Mouse (Mus musculus): ENCODE measurements around the gene Slc39a3.

The Slc39a3 gene

DNA sequence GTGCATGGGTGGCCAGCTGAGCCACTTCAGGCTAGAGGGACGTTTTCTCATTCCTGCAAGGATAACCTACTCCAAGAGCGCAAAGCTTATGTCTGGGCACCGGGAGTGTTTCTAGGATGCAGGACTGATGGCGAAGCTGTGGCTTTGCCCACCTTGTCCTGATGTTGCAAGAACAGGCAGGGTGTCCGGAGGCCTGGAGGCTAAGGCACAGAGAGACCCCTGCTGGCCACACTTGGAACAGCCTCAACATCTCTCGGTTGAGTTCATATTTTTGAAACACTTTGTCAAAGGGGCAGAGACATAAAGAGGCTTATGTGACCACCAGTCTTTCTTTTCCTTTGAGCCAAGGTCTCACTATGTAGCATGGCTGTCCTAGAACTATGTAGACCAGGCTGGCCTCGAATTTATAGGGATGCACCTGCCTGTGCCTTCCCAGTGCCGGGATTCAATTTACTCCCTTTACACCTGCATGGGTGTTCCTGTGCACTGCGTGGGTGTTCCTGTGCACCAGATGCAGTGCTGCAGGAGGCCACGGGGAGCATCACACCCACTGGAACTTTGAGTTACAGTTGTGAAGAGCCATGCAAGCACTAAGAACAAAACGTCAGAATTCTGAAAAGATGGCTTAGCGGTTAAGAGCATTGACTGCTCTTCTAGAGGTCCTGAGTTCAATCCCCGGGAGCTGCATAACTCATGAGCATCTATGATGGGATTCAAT is 4.4 kb upstream of the Slc39a3 start:
- DNase-seq, result peak; percentile 68

DNA sequence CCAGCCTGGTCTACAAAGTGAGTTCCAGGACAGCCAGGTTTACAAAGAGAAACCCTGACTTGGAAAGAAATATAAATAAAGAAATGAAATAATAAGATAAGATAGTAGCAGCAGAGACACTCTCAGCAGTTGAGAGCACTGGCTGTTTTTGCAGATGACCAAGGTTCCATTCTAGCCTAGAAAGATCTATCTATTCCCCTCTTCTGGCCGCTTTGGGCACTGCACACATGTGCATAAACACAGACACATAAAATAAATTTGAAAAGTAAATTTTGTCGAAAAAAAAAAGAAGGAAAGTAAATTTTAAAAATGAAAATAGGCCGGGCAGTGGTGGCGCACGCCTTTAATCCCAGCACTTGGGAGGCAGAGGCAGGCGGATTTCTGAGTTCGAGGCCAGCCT is 975 bp downstream of the Slc39a3 start:
- no peak for DNase-seq

DNA sequence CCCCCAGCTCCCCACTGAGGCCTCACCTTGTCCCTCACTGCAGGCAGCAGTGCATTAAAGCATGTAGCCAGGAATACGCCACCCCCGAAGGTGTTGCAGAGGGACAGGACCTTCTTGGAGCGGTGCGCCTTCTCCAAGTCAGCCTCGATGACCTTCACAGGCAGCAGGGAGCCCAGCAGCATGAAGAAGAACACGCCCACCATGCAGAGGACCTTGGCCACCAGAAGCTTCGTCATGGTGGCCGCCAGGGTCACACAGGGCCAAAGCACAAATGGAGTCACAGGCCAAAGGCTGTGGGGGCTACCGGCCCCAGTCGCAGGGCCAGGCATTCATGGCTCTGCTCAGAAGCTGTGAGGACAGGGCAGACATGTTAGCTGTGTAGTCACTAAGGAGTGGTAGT is 3.6 kb downstream of the Slc39a3 start:
- DNase-seq, result no peak

DNA sequence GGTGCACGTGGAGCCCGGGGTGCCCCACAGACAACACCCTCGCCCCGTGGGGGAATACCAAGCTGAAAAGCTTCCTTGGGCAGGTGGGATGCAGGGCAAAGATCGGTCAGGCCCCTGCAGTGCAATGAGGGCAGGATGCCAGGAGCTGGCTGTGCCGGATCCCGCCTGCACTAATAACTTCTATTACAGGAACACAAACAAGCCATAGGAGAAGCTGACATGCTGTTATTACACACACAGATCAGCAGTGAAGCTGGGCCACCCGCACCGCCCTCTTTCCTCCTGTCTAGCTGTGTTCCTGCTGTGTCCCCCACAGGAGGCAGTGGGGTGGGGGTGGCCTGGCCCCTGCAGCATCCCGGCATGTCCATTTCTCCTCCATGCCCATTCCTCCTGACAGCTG is 8.2 kb downstream of the Slc39a3 start:
- DNase-seq, result no peak

DNA sequence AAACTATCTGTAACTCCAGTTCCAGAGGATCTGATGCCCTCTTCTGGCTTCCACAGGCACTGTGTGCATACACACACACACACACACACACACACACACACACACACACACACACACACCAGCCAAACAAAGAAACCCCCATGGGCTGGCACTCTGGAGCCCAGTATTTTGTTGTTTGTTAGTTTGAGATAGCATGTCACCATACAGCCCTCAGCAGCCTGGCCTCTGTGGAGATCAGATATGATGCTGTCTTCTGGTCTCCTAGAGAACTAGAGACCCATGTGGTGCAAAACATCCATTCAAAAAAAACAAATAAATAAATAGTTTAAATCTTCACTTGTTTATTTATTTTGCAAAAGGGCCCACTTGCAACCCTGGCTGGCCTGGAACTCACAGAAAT is 9.0 kb downstream of the Slc39a3 start:
- no peak for DNase-seq

DNA sequence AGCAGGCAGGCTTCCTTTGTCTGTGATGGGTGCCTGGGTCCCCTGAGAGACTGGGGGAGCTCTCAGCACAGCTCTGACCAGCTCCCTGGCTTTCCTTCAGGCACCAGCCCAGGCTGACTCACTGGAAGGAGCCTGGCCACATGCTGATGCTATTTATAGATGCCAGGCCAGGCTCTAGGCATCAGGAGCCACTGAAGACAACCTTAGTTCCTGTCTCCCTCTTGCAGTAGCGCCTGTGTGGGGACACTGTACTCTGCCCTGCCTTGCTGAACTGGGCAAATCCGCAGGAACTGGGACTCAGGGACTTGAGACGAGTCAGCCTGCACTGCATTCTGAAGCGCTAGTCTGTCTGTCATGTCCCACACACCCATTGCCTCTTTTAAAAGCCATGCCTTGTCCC is 9.9 kb downstream of the Slc39a3 start:
- DNase-seq, result peak; percentile 51

DNA sequence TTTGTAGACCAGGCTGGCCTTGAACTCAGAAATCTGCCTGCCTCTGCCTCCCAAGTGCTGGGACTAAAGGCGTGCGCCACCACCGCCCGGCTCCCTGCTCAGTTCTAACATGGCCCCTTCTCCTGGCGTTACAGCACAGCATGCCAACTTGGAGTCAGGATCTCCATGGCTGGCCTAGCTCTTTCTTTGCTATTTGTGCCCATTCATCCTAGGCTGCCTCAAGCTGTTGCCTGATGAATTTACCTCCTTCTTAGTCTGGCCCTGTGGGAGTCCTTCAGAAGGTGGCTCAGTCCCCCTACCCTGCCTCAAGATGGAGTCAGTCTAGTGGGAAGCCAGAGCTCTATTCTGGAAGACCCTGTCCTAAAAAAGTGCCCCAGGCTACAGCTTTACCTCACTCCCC is 10.4 kb downstream of the Slc39a3 start:
- no peak for DNase-seq

DNA sequence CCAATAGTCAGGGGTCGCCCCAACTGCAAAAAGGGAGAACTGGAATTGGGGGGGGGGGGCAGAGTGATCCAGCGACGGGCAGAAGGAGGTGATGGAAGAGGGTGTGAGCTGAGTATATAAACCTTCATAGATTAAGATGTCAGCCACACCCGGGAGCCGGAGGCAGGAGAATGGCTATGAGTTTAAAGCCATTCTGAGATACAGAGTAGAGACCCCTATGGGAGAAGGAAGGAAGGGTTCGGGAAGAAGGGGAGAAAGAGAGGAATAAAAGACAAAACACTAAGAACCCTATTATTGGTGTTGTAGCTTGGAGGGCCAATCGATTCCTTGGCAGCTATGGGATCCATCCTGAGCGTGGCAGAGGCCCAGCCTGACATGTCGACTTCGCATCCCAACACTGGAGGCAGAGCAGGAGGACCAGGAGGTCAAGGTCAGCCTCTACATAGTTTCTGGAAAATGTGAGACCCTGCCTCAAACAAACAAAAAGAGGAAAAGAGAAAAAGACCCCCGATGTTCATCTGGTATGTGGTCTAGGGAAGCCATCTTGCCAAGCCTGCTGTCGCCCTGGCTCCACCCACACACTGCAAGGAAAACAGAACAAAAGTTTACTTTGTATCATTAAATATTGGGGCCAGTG is 11.5 kb downstream of the Slc39a3 start, which contains the start of gene Diras1:
Diras1 (minus strand) TSS at position 24 of the 637 bp plus-strand sequence.
- DNase-seq, result no peak

DNA sequence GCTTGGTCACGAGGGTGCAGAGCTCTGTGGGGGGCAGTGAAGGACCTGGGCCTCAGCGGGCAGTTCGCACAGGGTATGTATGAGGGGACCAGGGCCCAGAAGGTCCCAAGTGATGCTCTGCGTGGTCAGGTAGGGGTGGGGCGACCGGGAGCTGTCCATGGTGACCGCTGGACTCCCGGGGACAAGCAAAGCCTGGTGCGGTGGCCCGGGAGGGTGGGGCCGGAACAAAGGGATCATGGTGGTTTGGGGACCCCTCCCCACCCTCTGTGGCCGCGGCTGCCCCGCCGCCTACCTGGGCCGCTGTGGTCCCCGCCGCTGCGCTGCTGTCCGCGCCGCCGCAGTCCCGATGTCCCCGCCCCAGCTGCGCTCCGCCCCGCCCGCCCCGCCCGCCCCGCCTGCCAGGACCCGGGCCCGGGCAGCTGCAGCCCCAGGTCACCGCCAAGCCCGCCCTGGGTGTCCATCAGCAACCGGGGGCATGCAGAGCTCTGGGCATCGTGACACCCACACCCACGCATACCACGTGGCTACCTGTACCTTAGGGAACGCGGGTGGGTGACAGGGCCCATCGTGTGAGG is 12.1 kb downstream of the Slc39a3 start:
- DNase-seq, result no peak

DNA sequence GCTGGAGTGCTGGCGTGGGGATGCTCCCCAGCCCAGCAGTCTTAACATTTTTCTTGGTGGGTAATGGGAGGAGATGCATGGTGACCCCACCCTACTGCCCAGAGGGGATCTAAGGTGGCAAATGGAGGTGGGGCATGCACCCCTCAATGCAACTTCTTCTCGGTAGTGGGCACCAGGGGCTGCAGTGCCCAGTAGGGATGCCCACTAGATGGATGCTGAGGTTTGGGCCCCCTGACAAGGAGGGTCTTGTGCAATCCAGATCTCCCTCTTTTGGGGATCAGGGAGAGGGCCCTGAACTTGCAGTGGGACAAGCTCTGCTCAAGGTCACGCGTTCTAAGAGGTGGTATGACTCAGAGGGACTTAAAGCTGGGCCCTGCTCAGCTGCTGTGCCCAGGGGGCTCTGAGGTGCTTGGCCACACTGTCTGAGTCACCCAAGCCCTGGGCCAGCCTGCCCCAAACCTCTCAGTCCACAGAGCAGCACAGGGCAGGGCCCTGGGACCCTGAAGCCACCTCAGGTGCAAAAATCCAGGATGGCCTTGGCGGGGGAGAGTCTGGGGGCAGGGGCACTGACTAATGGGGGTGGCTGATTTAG is 12.8 kb downstream of the Slc39a3 start:
- no peak for DNase-seq

DNA sequence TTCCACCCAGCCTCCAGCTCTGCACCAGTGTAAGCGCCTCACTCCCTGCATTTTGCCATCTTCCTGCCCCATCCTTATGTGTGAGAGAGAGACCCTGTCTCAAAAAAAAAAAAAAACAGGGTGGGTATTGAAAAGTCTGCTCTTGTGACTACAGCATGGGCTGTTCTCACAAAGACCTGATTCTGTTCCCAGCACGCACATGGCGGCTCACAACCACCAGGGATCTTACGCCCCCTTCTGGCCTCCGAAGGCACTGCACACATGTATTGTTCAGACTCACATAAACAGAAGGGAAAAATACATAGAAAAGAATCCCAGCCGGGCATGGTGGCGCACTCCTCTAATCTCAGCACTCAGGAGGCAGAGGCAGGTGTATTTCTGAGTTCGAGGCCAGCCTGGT is 14.5 kb downstream of the Slc39a3 start:
- DNase-seq, result no peak

DNA sequence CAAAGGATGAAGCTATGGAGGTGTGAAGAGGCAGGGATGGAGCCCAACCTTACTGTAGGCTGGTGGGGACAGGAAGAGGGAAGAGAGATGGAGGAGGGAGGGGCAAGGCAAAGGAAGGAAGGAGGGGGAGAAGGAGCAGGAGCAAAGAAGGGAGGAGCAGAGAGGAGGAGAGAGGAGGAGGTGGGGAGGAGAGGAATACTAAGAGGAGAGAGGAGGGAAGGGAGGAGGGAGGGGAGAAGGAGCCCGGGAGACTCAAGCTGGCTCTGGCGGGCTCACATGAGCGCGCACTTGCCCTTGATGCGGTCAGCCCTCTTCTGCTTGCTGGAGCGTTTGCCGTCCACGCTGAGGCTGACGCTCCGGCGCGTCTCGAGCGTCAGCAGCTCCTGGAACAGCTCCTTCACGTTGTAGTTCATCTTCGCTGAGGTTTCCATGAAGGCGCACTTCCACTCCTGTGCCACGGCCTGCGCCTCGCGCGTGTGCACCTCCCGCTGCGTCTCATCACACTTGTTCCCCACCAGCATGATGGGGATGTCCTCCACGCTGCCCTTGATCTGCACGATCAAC is 15.6 kb downstream of the Slc39a3 start:
- peak; percentile 47 for DNase-seq

DNA sequence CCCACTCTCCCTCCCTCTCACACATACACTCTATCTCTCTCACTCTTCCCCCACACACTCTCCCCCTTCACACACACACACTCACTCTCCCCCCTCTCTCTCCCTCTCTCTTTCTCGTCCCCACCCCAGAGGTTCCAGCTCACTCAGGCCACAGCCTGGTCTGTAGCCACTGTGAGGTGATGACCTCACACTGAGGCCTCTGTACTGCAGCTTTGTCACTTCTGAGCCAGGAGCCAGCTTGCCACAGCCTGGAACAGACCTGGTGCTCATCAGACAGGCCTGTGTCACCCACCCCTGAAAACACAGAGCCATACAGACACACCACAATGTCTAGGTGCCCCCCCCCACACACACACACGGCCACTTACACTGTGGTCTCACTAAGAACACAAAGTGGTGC is 17.0 kb downstream of the Slc39a3 start:
- no peak for DNase-seq

DNA sequence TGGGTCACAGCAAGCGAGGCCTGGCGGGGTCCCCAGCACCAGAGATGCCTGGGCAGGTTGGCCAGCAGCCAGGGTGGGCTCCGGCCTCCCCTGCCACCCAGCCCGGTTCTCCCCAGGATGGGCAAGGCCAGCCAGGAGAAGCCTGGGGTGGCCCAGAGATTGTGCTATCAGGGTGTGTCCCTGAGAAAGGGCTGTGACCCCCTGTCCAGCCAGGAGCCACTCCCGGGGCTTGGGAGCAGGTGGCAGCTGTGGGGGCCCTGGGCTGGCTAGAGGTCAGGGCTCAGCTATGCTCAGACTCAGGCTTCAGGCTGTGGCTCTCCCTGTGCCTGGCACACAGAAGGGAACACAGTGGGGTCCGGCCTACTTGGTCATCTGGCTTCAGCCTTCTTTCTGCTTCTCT is 17.5 kb downstream of the Slc39a3 start:
- no peak for DNase-seq

DNA sequence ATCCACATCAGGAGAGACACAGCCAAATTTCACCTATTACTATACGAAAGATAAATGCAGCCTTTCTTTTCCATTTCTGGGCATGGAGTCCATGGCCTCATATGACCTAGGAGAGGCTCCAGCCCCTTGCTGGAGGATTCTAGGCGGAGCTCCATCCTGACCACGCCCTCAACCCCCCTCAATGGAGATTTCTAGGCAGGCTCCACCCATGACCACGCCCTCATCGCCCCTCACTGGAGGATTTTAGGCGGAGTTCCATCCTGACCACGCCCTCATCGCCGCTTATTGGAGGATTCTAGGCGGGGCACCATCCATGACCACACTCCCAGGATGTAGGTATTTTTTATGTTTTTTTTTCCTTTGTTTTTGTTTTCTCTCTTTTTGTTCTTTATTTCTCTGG is 18.9 kb downstream of the Slc39a3 start:
- no peak for DNase-seq

DNA sequence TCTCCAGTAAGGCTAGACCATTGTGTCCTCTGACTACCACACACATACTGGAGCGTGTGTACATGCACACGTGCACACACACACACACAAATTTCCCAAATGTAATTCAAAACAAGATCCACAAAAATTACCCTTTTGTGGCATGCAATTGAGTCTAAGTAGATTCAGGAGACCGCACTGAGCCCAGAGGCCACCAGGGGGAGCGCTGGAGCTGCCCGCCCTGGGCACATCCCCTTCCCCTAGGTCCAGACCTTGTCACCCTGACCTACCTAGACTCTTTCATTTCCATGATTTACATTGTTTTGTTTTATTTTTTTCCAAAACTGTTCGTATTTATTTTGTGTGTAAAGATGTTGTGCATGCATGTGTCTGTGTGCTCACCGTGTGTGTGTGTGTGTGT is 20.6 kb downstream of the Slc39a3 start:
- DNase-seq, result no peak

DNA sequence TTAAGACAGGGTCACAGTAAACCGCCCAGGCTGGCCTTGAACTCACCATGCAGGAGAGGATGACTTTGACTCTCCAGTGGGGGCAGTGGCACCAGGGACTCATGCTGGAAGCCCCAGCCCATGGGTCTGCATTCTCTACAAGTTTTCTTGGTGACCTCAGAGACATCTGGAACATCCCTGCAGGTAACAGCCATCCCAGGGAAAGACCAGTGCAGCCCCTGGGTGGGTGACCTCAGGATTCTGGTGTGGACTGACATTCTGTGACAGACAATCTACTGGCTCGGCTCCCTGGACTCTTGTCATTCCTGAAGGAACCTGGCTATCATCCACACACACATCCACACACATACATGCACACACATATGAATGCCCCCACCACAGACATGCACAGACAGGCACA is 21.6 kb downstream of the Slc39a3 start:
- DNase-seq, result no peak

DNA sequence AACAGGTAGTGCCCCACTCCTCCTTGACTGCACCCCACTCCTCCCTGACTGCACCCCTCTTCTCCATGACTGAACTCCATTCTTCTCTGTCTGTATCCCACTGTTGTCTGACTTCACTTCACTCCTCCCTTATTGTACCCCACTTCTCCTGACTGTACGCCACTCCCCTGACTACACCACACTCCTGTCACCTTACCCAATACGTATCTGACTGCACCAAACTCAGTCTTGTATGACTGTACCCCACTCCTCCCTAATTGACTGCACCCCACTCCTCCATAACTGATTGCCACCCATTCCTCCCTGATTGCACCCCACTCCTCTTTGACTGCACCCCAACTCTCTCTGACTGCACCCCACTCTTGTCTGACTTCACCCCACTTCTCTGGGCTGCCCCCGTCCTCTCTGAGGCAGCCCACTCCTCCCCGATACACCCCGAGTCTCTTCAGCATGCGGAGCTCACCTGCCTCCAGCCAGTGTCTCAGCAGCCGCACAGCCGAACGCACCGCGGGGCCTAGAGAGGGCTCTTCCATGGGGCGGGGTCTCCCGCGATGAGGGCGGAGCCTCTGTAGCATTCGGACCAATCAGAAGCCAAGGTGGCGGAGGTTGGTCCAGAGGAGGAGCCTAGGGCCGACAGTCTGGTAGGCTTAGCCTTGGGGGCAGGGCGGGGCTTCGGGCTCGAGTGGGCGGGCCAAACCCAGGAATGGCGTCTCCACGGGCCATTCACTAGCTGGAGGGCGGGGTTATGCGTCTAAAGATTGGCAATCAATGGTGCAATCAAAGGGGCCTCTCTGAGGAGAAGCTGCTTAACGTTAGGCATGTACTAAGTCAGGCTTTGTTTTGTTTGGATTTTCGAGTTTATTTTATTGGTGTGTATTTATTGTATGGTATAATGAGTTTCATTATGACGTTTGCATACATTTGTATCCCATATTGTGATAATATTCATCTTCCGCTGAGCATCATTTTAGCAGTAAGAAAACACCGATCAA is 22.5 kb downstream of the Slc39a3 start, which contains the start of gene Gng7:
Gng7 (minus strand) TSS at position 553 of the 992 bp plus-strand sequence.
- peak; percentile 97 for DNase-seq

DNA sequence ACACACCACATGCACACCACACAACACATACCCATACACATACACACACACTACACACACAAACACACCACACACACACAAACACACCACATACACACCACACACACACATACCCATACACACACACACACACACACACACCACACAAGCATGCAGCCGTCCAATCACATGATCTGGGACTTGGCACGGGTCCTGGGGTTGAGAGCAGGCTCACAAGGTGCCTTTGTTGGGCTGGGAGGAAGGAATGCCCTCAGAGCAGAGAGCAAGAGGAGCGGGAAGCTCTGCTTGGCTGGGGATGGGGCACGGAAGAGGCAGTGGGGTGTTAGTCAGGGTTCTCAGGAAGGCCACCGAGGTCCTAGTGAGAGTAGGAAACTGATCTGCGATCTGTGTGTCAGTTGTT is 26.4 kb downstream of the Slc39a3 start:
- DNase-seq, result peak; percentile 48

DNA sequence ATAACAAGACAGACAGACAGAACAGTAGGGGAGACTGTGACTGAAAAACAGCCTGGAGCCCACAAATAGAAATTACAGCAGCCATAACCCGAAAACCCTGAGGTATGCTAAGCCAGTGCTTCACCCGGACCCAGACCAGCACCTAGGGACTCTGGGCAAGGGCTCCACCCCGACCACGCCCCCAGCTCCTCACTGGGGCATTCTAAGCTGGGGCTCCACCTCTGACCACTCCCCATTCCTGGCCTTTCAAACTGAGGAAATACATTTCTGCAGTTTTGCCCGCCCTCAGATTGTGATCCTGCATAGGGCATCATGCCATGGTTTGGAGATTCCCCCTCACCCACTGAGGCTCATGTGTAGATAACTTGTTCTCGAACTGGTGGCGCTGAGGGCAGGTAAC is 30.0 kb downstream of the Slc39a3 start:
- no peak for DNase-seq

DNA sequence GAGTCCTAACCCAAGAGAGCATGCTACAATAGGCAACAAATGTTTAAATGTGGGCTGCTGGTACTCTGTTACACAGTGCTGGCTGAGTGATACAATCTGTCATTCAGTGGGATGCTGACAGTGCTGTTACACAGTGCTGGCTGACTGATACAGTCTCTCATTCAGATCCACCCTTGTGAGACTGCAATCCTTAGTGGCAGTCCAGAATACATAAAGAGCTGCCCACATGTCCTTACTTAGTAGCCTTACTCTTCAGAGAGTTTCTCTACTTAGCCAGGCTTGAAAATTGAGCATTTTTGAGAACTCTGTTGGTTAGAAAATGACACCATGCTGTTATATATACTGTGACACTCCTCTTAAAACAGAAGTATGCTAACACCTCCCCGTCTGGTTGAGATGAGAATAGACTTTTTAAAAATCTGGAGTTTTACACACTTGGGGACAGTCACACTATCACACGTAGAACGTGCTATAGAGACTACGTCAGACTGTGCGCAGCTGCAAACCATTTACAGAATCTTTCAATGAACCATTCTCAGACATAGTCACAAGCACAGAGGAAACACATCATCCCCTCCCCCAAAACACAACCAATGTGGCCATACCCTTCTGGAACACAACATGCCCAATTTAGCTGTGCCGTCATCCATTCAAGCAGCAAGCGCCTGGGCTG is 31.1 kb downstream of the Slc39a3 start:
- peak; percentile 64 for DNase-seq

DNA sequence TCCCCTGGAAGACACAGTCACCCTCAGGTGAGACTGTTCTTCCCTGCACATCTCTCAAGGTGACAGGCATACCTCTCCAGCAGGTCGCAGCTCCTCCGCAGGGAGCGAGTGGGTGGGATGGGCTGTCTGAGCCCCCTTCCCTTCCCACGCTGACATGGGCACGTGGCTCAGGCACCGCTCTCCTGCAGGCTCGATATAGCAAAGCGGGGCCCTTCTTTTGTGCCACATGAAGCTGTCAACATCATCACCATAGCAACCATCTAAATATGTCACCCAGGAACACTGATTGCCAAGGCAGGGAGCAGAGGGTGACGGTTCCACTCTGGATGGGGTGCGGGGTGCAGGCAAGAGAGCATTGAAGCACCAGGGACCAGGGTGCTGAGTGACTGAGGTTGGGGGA is 36.1 kb downstream of the Slc39a3 start:
- peak; percentile 85 for DNase-seq
